ENCODE assay signal across 15 mouse cellular contexts in genomic region chr3:149291473-149291872, GRCm38 (mm10).
"Had no signal": no experiment of that assay in that cellular context is flagged by ENCODE, and none has a peak within 500 bp of the region (broad histone marks: within the 10 kb centered on the region; RNA-seq: fewer than 3 reads in every experiment).

No protein-coding gene starts in this region.

- H3K4me3 ChIP-seq: kidney, embryonic 15.5 days; left cerebral cortex, adult 2 months; limb, embryonic 10.5 days; liver, embryonic 15.5 days; lung, embryonic 15.5 days; megakaryocyte, embryonic 14.5 days; neural tube, embryonic 13.5 days; stomach, embryonic 15.5 days had no signal

- H3K4me2 ChIP-seq: kidney, embryonic 15.5 days; liver, embryonic 11.5 days; liver, embryonic 15.5 days; lung, embryonic 15.5 days; neural tube, embryonic 13.5 days; stomach, embryonic 15.5 days had no signal

- DNase-seq: kidney, adult 2 months; kidney, postnatal 14 days; lung, postnatal 14 days; right cerebral cortex, postnatal 14 days; thymus, adult 2 months; thymus, postnatal 25 days had no signal

- H3K27me3 ChIP-seq: kidney, embryonic 15.5 days; liver, embryonic 15.5 days; lung, embryonic 15.5 days; megakaryocyte, embryonic 14.5 days; stomach, embryonic 15.5 days had no signal

- H3K9ac ChIP-seq: kidney, embryonic 15.5 days; liver, embryonic 15.5 days; lung, embryonic 15.5 days; neural tube, embryonic 13.5 days; stomach, embryonic 15.5 days had no signal

- H3K27ac ChIP-seq: kidney, embryonic 15.5 days; left cerebral cortex, adult 2 months; limb, embryonic 10.5 days; liver, embryonic 15.5 days; lung, embryonic 15.5 days; neural tube, embryonic 13.5 days; stomach, embryonic 15.5 days had no signal

- H3K36me3 ChIP-seq: kidney, embryonic 15.5 days; limb, embryonic 10.5 days; liver, embryonic 15.5 days; lung, embryonic 15.5 days; neural tube, embryonic 13.5 days; stomach, embryonic 15.5 days had no signal

- H3K4me1 ChIP-seq: kidney, embryonic 15.5 days; liver, embryonic 15.5 days; lung, embryonic 15.5 days; megakaryocyte, embryonic 14.5 days; stomach, embryonic 15.5 days had no signal

- H3K9me3 ChIP-seq: kidney, embryonic 15.5 days; limb, embryonic 10.5 days; liver, embryonic 15.5 days; lung, embryonic 15.5 days; neural tube, embryonic 13.5 days; stomach, embryonic 15.5 days had no signal
